Mouse (Mus musculus): ENCODE data around the gene Slc35c1. TPM values are rescaled to one million over a fixed set of nuclear protein-coding genes. Genes with fewer than 3 reads are reported as not detected.
A peak's percentile ranks its signal among the peaks of the same experiment; 100 is the strongest.

The Slc35c1 gene
- polyA plus RNA-seq, 1 experiment from 2014 or later = 21.6 TPM

GRCm38 (mm10) chr2:92442419-92443001, 17.8 kb downstream of the Slc35c1 start:
- no peaks in the 10 kb centered on the region for H3K27me3 ChIP-seq (ENCODE audit: insufficient read depth, low read length)
- no peak overlapping the region for H3K9ac ChIP-seq (replicated peaks; ENCODE audit: low read length)
- no peak for ATAC-seq (ENCODE audit: low FRiP score, low TSS enrichment)
- no peaks in the 10 kb centered on the region for H3K4me1 ChIP-seq (ENCODE audit: insufficient read depth, low read length)
- no peaks in the 10 kb centered on the region for H3K9me3 ChIP-seq (ENCODE audit: low read length)
- H3K36me3 ChIP-seq (ENCODE audit: insufficient read depth, low read length) = no peaks in the 10 kb centered on the region
- 74% methylated on average over 12 of the region's 12 CpGs for WGBS
- H3K27ac ChIP-seq (ENCODE audit: low read length) = no peak overlapping the region
- no peak overlapping the region for H3K4me3 ChIP-seq (ENCODE audit: low read length)
- no peak overlapping the region for H3K4me2 ChIP-seq (replicated peaks; ENCODE audit: low read depth, low read length)

- no peak overlapping the region for H3K4me2 ChIP-seq (replicated peaks; ENCODE audit: low read depth, low read length)
- H3K9me3 ChIP-seq (ENCODE audit: low read length) = peaks cover 6% of the 10 kb centered on the region
- H3K4me3 ChIP-seq (ENCODE audit: low read length) = no peak overlapping the region
- no peaks in the 10 kb centered on the region for H3K27me3 ChIP-seq (ENCODE audit: insufficient read depth, low read length)
- H3K9ac ChIP-seq (replicated peaks; ENCODE audit: low read length) = no peak overlapping the region
- no peaks in the 10 kb centered on the region for H3K4me1 ChIP-seq (ENCODE audit: insufficient read depth, low read length)
- ATAC-seq (ENCODE audit: low FRiP score, low TSS enrichment) = no peak
- H3K27ac ChIP-seq (ENCODE audit: low read length) = no peak overlapping the region
- 39% methylated on average over 6 of the region's 6 CpGs for WGBS
- no peaks in the 10 kb centered on the region for H3K36me3 ChIP-seq (ENCODE audit: insufficient read depth, low read length)
Measured at GRCm38 (mm10) chr2:92440432-92440831, 19.9 kb downstream of the Slc35c1 start.

GRCm38 (mm10) chr2:92438567-92438966, 21.8 kb downstream of the Slc35c1 start:
- no peak overlapping the region for H3K4me3 ChIP-seq (ENCODE audit: low read length)
- H3K9me3 ChIP-seq (ENCODE audit: low read length) = peaks cover 6% of the 10 kb centered on the region
- no peaks in the 10 kb centered on the region for H3K4me1 ChIP-seq (ENCODE audit: insufficient read depth, low read length)
- 69% methylated on average over 3 of the region's 3 CpGs for WGBS
- H3K27me3 ChIP-seq (ENCODE audit: insufficient read depth, low read length) = no peaks in the 10 kb centered on the region
- H3K27ac ChIP-seq (ENCODE audit: low read length) = no peak overlapping the region
- no peak for ATAC-seq (ENCODE audit: low FRiP score, low TSS enrichment)
- H3K9ac ChIP-seq (replicated peaks; ENCODE audit: low read length) = no peak overlapping the region
- H3K36me3 ChIP-seq (ENCODE audit: insufficient read depth, low read length) = no peaks in the 10 kb centered on the region
- no peak overlapping the region for H3K4me2 ChIP-seq (replicated peaks; ENCODE audit: low read depth, low read length)

GRCm38 (mm10) chr2:92437875-92438274, 22.5 kb downstream of the Slc35c1 start:
- under 1% methylated on average over 5 of the region's 5 CpGs for WGBS
- no peak for ATAC-seq (ENCODE audit: low FRiP score, low TSS enrichment)
- Histone ChIP-seq H3K9ac (replicated peaks; ENCODE audit: low read length) (no peak overlapping the region), H3K36me3 (ENCODE audit: insufficient read depth, low read length) (no peaks in the 10 kb centered on the region), H3K9me3 (ENCODE audit: low read length) (peaks cover 6% of the 10 kb centered on the region), H3K4me3 (ENCODE audit: low read length) (no peak overlapping the region), H3K27ac (ENCODE audit: low read length) (no peak overlapping the region), H3K4me1 (ENCODE audit: insufficient read depth, low read length) (peaks cover 5% of the 10 kb centered on the region), H3K27me3 (ENCODE audit: insufficient read depth, low read length) (no peaks in the 10 kb centered on the region), H3K4me2 (replicated peaks; ENCODE audit: low read depth, low read length) (peak overlapping the region; percentile 40; the same call in 1 of the 2 replicates)

- Histone ChIP-seq H3K4me2 (replicated peaks; ENCODE audit: low read depth, low read length) (no peak overlapping the region), H3K36me3 (ENCODE audit: insufficient read depth, low read length) (no peaks in the 10 kb centered on the region), H3K4me3 (ENCODE audit: low read length) (no peak overlapping the region), H3K4me1 (ENCODE audit: insufficient read depth, low read length) (peaks cover 10% of the 10 kb centered on the region), H3K9ac (replicated peaks; ENCODE audit: low read length) (no peak overlapping the region), H3K27me3 (ENCODE audit: insufficient read depth, low read length) (no peaks in the 10 kb centered on the region), H3K27ac (ENCODE audit: low read length) (no peak overlapping the region), H3K9me3 (ENCODE audit: low read length) (peaks cover 6% of the 10 kb centered on the region)
- 85% methylated on average over 4 of the region's 4 CpGs for WGBS
- ATAC-seq (ENCODE audit: low FRiP score, low TSS enrichment) = no peak
Measured at GRCm38 (mm10) chr2:92437366-92437765, 23.0 kb downstream of the Slc35c1 start.

GRCm38 (mm10) chr2:92435023-92435422, 25.3 kb downstream of the Slc35c1 start:
- no peak overlapping the region for H3K4me3 ChIP-seq (ENCODE audit: low read length)
- 42% methylated on average over 6 of the region's 6 CpGs for WGBS
- ATAC-seq (ENCODE audit: low FRiP score, low TSS enrichment) = no peak
- H3K9ac ChIP-seq (replicated peaks; ENCODE audit: low read length) = no peak overlapping the region
- no peak overlapping the region for H3K27ac ChIP-seq (ENCODE audit: low read length)
- peak overlapping the region; percentile 67; the same call in 1 of the 2 replicates for H3K4me2 ChIP-seq (replicated peaks; ENCODE audit: low read depth, low read length)
- no peaks in the 10 kb centered on the region for H3K27me3 ChIP-seq (ENCODE audit: insufficient read depth, low read length)
- H3K9me3 ChIP-seq (ENCODE audit: low read length) = peaks cover 6% of the 10 kb centered on the region
- H3K4me1 ChIP-seq (ENCODE audit: insufficient read depth, low read length) = peaks cover 28% of the 10 kb centered on the region
- no peaks in the 10 kb centered on the region for H3K36me3 ChIP-seq (ENCODE audit: insufficient read depth, low read length)

- Histone ChIP-seq H3K9me3 (ENCODE audit: low read length) (peaks cover 6% of the 10 kb centered on the region), H3K36me3 (ENCODE audit: insufficient read depth, low read length) (0 out of 2 replicates have a peak, but pooled peaks cover 2% of the 10 kb centered on the region), H3K27me3 (ENCODE audit: insufficient read depth, low read length) (no peaks in the 10 kb centered on the region), H3K4me2 (replicated peaks; ENCODE audit: low read depth, low read length) (peak overlapping the region; percentile 67), H3K27ac (ENCODE audit: low read length) (no peak overlapping the region), H3K4me1 (ENCODE audit: insufficient read depth, low read length) (peaks cover 34% of the 10 kb centered on the region), H3K4me3 (ENCODE audit: low read length) (peak overlapping the region; percentile 88), H3K9ac (replicated peaks; ENCODE audit: low read length) (peak overlapping the region; percentile 44)
- WGBS = 7% methylated on average over 12 of the region's 12 CpGs
- ATAC-seq (ENCODE audit: low FRiP score, low TSS enrichment) = no peak
Measured at GRCm38 (mm10) chr2:92434375-92434745, 26.0 kb downstream of the Slc35c1 start.

- WGBS = under 1% methylated on average over 74 of the region's 76 CpGs
- 0 out of 2 replicates have a peak, but pooled peaks cover 3% of the 10 kb centered on the region for H3K36me3 ChIP-seq (ENCODE audit: insufficient read depth, low read length)
- H3K4me3 ChIP-seq (ENCODE audit: low read length) = peak within 1 kb of the TSS; percentile 88
- H3K9ac ChIP-seq (replicated peaks; ENCODE audit: low read length) = peak within 1 kb of the TSS; percentile 93
- no peaks in the 10 kb centered on the region for H3K27me3 ChIP-seq (ENCODE audit: insufficient read depth, low read length)
- peaks cover 39% of the 10 kb centered on the region for H3K4me1 ChIP-seq (ENCODE audit: insufficient read depth, low read length)
- ATAC-seq (ENCODE audit: low FRiP score, low TSS enrichment) = peak; percentile 97
- peak within 1 kb of the TSS; percentile 88 for H3K4me2 ChIP-seq (replicated peaks; ENCODE audit: low read depth, low read length)
- H3K27ac ChIP-seq (ENCODE audit: low read length) = peak within 1 kb of the TSS; percentile 43; the same call in 1 of the 2 replicates
- H3K9me3 ChIP-seq (ENCODE audit: low read length) = peaks cover 6% of the 10 kb centered on the region
Measured at GRCm38 (mm10) chr2:92433578-92434374, 26.6 kb downstream of the Slc35c1 start, which contains the start of gene Cry2. Gene Cry2 (minus strand): TSS chr2:92434043.

GRCm38 (mm10) chr2:92432299-92433295, 27.7 kb downstream of the Slc35c1 start:
- WGBS = 37% methylated on average over 17 of the region's 17 CpGs
- Histone ChIP-seq H3K9me3 (ENCODE audit: low read length) (peaks cover 6% of the 10 kb centered on the region), H3K27ac (ENCODE audit: low read length) (peak overlapping the region; percentile 65), H3K36me3 (ENCODE audit: insufficient read depth, low read length) (0 out of 2 replicates have a peak, but pooled peaks cover 3% of the 10 kb centered on the region), H3K27me3 (ENCODE audit: insufficient read depth, low read length) (no peaks in the 10 kb centered on the region), H3K4me1 (ENCODE audit: insufficient read depth, low read length) (peaks cover 49% of the 10 kb centered on the region), H3K4me3 (ENCODE audit: low read length) (peak overlapping the region; percentile 88), H3K9ac (replicated peaks; ENCODE audit: low read length) (peak overlapping the region; percentile 93), H3K4me2 (replicated peaks; ENCODE audit: low read depth, low read length) (peak overlapping the region; percentile 88)
- no peak for ATAC-seq (ENCODE audit: low FRiP score, low TSS enrichment)
